Mouse (Mus musculus): ENCODE data around the gene Cenpt. TPM values are rescaled to one million over a fixed set of nuclear protein-coding genes. Genes with fewer than 3 reads are reported as not detected.
"Not testable (repeated sequence)": the region's sequence is repeated elsewhere in the genome, so short reads cannot be mapped to it uniquely, and the experiment has no call there.

Cenpt gene
- polyA plus RNA-seq, 1 experiment from 2014 or later = 58.1 TPM

DNA sequence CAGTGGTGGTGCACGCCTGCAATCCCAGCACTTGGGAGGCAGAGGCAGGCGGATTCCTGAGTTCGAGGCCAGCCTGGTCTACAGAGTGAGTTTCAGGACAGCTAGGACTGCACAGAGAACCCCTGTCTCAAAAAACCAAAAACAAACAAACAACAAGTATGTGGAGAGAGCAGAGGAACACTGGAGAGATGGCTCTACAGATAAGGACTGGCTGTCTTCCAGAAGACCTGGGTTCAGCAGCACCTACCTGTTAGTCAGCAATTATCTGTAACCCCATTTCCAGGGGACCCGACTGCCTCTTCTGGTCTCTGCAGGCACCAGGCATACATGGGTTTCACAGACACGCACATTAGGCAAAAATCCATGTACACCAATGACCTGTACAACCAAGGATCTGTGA lies 13.9 kb downstream of the Cenpt start:
- no peak overlapping the region for H3K4me2 ChIP-seq
- no peaks in the 10 kb centered on the region for H3K4me1 ChIP-seq (ENCODE audit: control insufficient read depth, insufficient read depth, low read length)
- H3K9ac ChIP-seq (ENCODE audit: low read length) = no peak overlapping the region
- peaks cover 5% of the 10 kb centered on the region for H3K36me3 ChIP-seq (ENCODE audit: control insufficient read depth, insufficient read depth, low read length)
- ATAC-seq (ENCODE audit: low FRiP score) = no peak
- H3K4me3 ChIP-seq (ENCODE audit: low read depth, low read length) = no peak overlapping the region
- no peak for DNase-seq (ENCODE audit: low spot score, missing footprints)
- WGBS = 95% methylated on average over 5 of the region's 5 CpGs
- no peaks in the 10 kb centered on the region for H3K27me3 ChIP-seq (ENCODE audit: control insufficient read depth, insufficient read depth, low read length)
- no peaks in the 10 kb centered on the region for H3K9me3 ChIP-seq (ENCODE audit: control insufficient read depth, low read length)
- H3K27ac ChIP-seq (ENCODE audit: low read depth, low read length) = no peak overlapping the region

DNA sequence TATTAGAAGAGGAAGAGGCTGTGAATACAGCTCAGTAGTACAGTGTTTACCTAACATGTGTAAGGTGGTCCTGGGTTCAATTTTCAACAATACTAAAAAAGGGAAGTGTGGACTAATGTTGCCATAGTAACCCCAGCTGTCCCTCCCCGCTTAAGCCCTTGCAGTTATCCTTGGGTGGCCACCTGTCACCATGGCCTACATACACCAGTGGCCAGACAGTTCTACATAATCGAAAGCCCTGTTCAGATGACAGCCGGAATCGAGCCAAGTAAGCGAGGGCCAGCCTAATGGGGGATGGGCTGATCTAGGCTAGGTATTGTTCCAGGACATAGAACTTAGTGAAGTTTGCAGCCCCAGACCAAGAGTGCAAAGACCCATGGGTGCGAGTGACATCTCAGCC lies 16.1 kb downstream of the Cenpt start:
- Histone ChIP-seq H3K27ac (ENCODE audit: low read depth, low read length) (no peak overlapping the region), H3K4me3 (ENCODE audit: low read depth, low read length) (no peak overlapping the region), H3K9me3 (ENCODE audit: control insufficient read depth, low read length) (no peaks in the 10 kb centered on the region), H3K9ac (ENCODE audit: low read length) (no peak overlapping the region), H3K4me1 (ENCODE audit: control insufficient read depth, insufficient read depth, low read length) (no peaks in the 10 kb centered on the region), H3K27me3 (ENCODE audit: control insufficient read depth, insufficient read depth, low read length) (no peaks in the 10 kb centered on the region), H3K36me3 (ENCODE audit: control insufficient read depth, insufficient read depth, low read length) (no peaks in the 10 kb centered on the region; the same call in 1 of the 2 replicates), H3K4me2 (no peak overlapping the region)
- 86% methylated on average over 6 of the region's 6 CpGs for WGBS
- DNase-seq (ENCODE audit: low spot score, missing footprints) = no peak
- no peak for ATAC-seq (ENCODE audit: low FRiP score)

DNA sequence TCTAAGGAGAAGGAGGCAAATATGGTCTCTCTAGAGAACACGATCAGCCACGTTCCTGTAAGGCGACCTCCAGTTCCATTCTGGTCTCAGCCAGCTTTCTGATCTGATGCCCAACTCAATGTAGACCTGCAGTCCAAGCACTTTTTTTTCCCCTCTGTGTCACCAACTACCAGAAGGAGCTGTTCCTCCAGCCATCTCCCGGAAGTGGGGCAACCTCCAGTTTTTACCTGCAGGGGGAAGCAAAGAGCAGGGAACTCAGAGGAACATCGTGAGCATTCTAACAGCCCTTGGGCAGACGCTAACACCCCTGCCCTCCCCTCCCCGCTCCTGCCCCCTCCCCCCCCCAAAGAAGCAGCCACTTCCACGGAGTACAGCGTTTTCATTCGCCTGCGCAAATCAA lies 17.8 kb downstream of the Cenpt start:
- ATAC-seq (ENCODE audit: low FRiP score) (no peak), DNase-seq (ENCODE audit: low spot score, missing footprints) (peak; percentile 90)
- Histone ChIP-seq H3K4me3 (ENCODE audit: low read depth, low read length) (no peak overlapping the region), H3K4me1 (ENCODE audit: control insufficient read depth, insufficient read depth, low read length) (no peaks in the 10 kb centered on the region), H3K9ac (ENCODE audit: low read length) (no peak overlapping the region), H3K27ac (ENCODE audit: low read depth, low read length) (no peak overlapping the region), H3K4me2 (no peak overlapping the region), H3K9me3 (ENCODE audit: control insufficient read depth, low read length) (no peaks in the 10 kb centered on the region), H3K36me3 (ENCODE audit: control insufficient read depth, insufficient read depth, low read length) (no peaks in the 10 kb centered on the region), H3K27me3 (ENCODE audit: control insufficient read depth, insufficient read depth, low read length) (no peaks in the 10 kb centered on the region)
- 29% methylated on average over 11 of the region's 11 CpGs for WGBS

- H3K4me2 ChIP-seq; H3K27me3 ChIP-seq (ENCODE audit: control insufficient read depth, insufficient read depth, low read length); H3K9ac ChIP-seq (ENCODE audit: low read length); ATAC-seq (ENCODE audit: low FRiP score); H3K36me3 ChIP-seq (ENCODE audit: control insufficient read depth, insufficient read depth, low read length); H3K9me3 ChIP-seq (ENCODE audit: control insufficient read depth, low read length); H3K4me3 ChIP-seq (ENCODE audit: low read depth, low read length); H3K27ac ChIP-seq (ENCODE audit: low read depth, low read length); DNase-seq (ENCODE audit: low spot score, missing footprints); H3K4me1 ChIP-seq (ENCODE audit: control insufficient read depth, insufficient read depth, low read length): not testable (repeated sequence)
- 89% methylated on average over 2 of the region's 2 CpGs for WGBS
Observed at GRCm38 (mm10) chr8:105833740-105834139, 19.3 kb downstream of the Cenpt start.

DNA sequence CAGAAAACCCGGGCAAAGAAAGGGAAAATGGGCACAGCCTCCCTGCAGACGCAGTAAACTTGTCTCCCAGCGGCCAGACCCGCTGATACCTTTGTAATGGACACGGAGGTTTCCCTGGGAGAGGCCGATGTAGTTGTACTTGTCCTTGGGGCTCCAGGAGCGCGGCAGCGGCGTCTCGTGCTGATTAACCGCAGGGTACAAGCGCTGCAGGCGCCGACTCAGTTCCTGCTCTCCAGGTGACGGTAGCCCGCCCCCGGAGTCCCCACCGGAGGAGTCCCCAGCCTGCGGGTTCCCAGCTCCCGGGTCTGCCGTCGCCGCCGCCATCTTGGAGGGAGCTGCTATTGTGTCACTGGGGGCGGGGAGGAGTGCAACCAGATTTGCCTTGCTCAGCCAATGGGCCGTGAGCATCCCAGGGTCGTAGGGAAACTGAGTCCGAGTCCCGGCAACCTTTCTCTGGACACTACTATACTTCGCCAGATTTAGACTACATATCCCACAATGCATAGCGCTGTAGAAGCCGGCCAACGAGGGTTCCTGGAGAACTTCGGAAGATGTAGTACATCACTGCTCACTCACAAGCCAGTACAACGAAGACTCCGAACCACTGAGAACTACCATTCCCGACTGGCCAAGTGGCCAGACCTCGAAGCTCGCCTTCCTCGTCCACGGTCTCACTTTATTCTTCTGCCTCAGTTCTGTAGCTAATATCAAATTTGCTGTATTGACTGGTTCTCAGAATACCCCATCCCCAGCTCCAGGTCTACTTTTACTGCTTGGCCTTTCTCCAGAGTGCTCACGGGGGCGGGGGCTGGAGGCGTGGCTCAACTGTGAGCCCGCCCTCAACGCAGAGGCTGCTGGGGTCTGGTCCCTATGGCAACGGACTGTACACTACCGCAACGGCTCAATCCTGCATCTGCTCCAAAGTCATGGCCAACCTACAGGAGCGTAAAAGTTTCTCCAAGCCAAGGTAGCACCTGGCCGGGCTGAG lies 25.9 kb downstream of the Cenpt start, which contains the start of the genes Ranbp10 and Tsnaxip1:
TSS of gene Ranbp10 (minus strand) at position 490 of the 988 bp plus-strand sequence.
TSS of gene Tsnaxip1 (plus strand) at position 871 of the 988 bp plus-strand sequence.
- peaks cover 10% of the 10 kb centered on the region for H3K4me1 ChIP-seq (ENCODE audit: control insufficient read depth, insufficient read depth, low read length)
- peaks cover 9% of the 10 kb centered on the region for H3K36me3 ChIP-seq (ENCODE audit: control insufficient read depth, insufficient read depth, low read length)

GRCm38 (mm10) chr8:105826379-105826778 lies 26.7 kb downstream of the Cenpt start:
- Histone ChIP-seq H3K27me3 (ENCODE audit: control insufficient read depth, insufficient read depth, low read length) (no peaks in the 10 kb centered on the region), H3K9me3 (ENCODE audit: control insufficient read depth, low read length) (no peaks in the 10 kb centered on the region), H3K4me3 (ENCODE audit: low read depth, low read length) (peak overlapping the region; percentile 80), H3K27ac (ENCODE audit: low read depth, low read length) (no peak overlapping the region), H3K4me1 (ENCODE audit: control insufficient read depth, insufficient read depth, low read length) (peaks cover 10% of the 10 kb centered on the region), H3K9ac (ENCODE audit: low read length) (peak overlapping the region; percentile 86), H3K4me2 (peak overlapping the region; percentile 89), H3K36me3 (ENCODE audit: control insufficient read depth, insufficient read depth, low read length) (peaks cover 15% of the 10 kb centered on the region)
- ATAC-seq (ENCODE audit: low FRiP score) = no peak
- WGBS = 14% methylated on average over 4 of the region's 4 CpGs
- DNase-seq (ENCODE audit: low spot score, missing footprints) = no peak

More for the DNA sequence above, 25.9 kb downstream of the Cenpt start, which contains the start of the genes Ranbp10 and Tsnaxip1:
- under 1% methylated on average over 52 of the region's 52 CpGs for WGBS
- Histone ChIP-seq H3K4me2 (peak within 1 kb of the TSS; percentile 89), H3K27me3 (ENCODE audit: control insufficient read depth, insufficient read depth, low read length) (no peaks in the 10 kb centered on the region), H3K27ac (ENCODE audit: low read depth, low read length) (no peak within 1 kb of the TSS), H3K4me3 (ENCODE audit: low read depth, low read length) (peak within 1 kb of the TSS; percentile 80), H3K9ac (ENCODE audit: low read length) (peak within 1 kb of the TSS; percentile 86), H3K9me3 (ENCODE audit: control insufficient read depth, low read length) (no peaks in the 10 kb centered on the region)
- ATAC-seq (ENCODE audit: low FRiP score) = peak; percentile 98
- DNase-seq (ENCODE audit: low spot score, missing footprints) = peak; percentile 99

GRCm38 (mm10) chr8:105825506-105825905 lies 27.6 kb downstream of the Cenpt start:
- H3K36me3 ChIP-seq (ENCODE audit: control insufficient read depth, insufficient read depth, low read length) = peaks cover 20% of the 10 kb centered on the region
- H3K27me3 ChIP-seq (ENCODE audit: control insufficient read depth, insufficient read depth, low read length) = no peaks in the 10 kb centered on the region
- no peaks in the 10 kb centered on the region for H3K9me3 ChIP-seq (ENCODE audit: control insufficient read depth, low read length)
- H3K9ac ChIP-seq (ENCODE audit: low read length) = no peak overlapping the region
- no peak for ATAC-seq (ENCODE audit: low FRiP score)
- WGBS = 91% methylated on average over 4 of the region's 4 CpGs
- no peak for DNase-seq (ENCODE audit: low spot score, missing footprints)
- H3K27ac ChIP-seq (ENCODE audit: low read depth, low read length) = no peak overlapping the region
- peak overlapping the region; percentile 80; the same call in 1 of the 2 replicates for H3K4me3 ChIP-seq (ENCODE audit: low read depth, low read length)
- peaks cover 10% of the 10 kb centered on the region for H3K4me1 ChIP-seq (ENCODE audit: control insufficient read depth, insufficient read depth, low read length)
- peak overlapping the region; percentile 89; the same call in 1 of the 2 replicates for H3K4me2 ChIP-seq

- no peak overlapping the region for H3K4me3 ChIP-seq (ENCODE audit: low read depth, low read length)
- H3K9ac ChIP-seq (ENCODE audit: low read length) = no peak overlapping the region
- no peak overlapping the region for H3K4me2 ChIP-seq
- H3K9me3 ChIP-seq (ENCODE audit: control insufficient read depth, low read length) = no peaks in the 10 kb centered on the region
- peaks cover 20% of the 10 kb centered on the region for H3K36me3 ChIP-seq (ENCODE audit: control insufficient read depth, insufficient read depth, low read length)
- H3K4me1 ChIP-seq (ENCODE audit: control insufficient read depth, insufficient read depth, low read length) = peaks cover 3% of the 10 kb centered on the region
- DNase-seq (ENCODE audit: low spot score, missing footprints) (no peak), ATAC-seq (ENCODE audit: low FRiP score) (no peak)
- no peaks in the 10 kb centered on the region for H3K27me3 ChIP-seq (ENCODE audit: control insufficient read depth, insufficient read depth, low read length)
- 95% methylated on average over 1 of the region's 1 CpGs for WGBS
- no peak overlapping the region for H3K27ac ChIP-seq (ENCODE audit: low read depth, low read length)
Observed at GRCm38 (mm10) chr8:105820925-105821324, 32.2 kb downstream of the Cenpt start.

DNA sequence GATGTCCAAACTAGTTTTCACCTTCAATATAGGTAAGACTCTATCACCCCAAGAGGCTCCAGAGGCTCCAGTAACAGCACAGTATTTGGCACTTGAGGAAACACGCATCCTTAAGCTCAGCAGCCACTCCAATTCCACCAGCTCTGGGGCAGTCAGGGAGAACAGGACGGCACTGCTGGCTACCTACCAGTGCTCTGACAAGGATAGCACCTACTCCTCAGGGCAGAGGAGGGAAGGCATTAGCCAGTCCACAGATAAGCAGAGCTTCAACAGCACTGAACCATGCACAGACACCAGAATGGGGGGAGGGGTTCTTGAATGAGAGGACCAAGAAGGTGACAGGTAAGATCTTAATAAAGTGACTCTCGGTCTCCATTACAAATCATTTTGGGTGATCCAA lies 33.4 kb downstream of the Cenpt start:
- H3K36me3 ChIP-seq (ENCODE audit: control insufficient read depth, insufficient read depth, low read length) = peaks cover 20% of the 10 kb centered on the region
- 86% methylated on average over 3 of the region's 3 CpGs for WGBS
- H3K9me3 ChIP-seq (ENCODE audit: control insufficient read depth, low read length) = no peaks in the 10 kb centered on the region
- ATAC-seq (ENCODE audit: low FRiP score) (no peak), DNase-seq (ENCODE audit: low spot score, missing footprints) (no peak)
- no peak overlapping the region for H3K9ac ChIP-seq (ENCODE audit: low read length)
- no peaks in the 10 kb centered on the region for H3K4me1 ChIP-seq (ENCODE audit: control insufficient read depth, insufficient read depth, low read length)
- no peak overlapping the region for H3K27ac ChIP-seq (ENCODE audit: low read depth, low read length)
- no peak overlapping the region for H3K4me3 ChIP-seq (ENCODE audit: low read depth, low read length)
- no peak overlapping the region for H3K4me2 ChIP-seq
- H3K27me3 ChIP-seq (ENCODE audit: control insufficient read depth, insufficient read depth, low read length) = no peaks in the 10 kb centered on the region
